Mouse (Mus musculus): ENCODE data around the gene Nudt3.

Gene Nudt3

DNA sequence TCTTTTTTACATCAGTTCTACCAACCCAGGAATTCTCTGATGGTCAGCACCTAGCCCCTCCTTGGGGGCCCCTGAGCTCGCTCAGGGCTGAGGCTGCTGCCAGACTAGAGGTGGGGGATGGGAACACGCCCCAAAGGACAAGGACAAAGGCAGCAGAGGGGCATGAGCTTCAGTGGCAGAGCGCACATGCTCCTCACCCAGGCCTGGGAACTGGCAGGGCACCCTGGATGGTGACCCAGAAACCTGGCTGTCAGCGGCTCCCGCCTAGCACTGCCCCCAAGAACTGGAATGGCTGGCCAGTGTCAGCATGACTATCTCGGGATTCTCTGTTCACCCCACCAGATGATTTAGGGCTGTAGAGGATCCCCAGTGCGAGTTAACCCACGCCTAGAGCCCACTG is 74.1 kb downstream of the Nudt3 start:
- no peak for DNase-seq (ENCODE audit: low spot score in 2 of 2)

DNA sequence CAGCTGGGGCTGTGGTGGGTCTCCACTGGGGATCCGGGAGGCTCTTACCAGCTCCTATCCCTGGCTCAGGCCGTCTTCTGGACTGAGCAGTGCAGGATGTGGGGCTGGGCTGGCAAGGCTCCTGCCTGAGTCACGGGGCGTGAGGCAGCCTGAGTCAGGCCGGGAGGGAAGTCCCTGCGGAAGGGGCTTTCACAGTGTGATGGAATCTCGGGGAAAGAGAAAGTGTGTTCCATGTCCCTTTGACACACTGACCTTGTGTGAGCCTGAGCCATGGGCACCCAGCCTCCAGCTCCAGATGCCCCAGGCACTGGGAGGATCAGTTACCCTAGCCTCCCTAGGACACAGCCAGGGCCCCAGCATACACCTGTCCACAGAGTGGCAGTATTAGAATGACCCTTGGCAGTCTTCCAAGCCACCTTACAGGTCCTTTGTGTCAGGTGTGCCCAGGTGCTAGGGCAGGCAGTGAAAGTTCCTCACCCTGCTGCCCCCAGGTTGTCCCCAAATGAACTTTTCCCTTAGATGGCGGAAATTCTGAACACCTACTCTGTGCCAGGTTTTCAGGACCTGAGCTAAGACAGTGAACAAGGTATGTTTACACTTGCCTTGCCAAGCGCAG is 75.9 kb downstream of the Nudt3 start:
- no peak for DNase-seq (ENCODE audit: low spot score in 2 of 2)

- DNase-seq (ENCODE audit: low spot score in 2 of 2), result no peak
These were observed 76.7 kb downstream of the Nudt3 start for GRCm38 (mm10) chr17:27546574-27547085.

DNA sequence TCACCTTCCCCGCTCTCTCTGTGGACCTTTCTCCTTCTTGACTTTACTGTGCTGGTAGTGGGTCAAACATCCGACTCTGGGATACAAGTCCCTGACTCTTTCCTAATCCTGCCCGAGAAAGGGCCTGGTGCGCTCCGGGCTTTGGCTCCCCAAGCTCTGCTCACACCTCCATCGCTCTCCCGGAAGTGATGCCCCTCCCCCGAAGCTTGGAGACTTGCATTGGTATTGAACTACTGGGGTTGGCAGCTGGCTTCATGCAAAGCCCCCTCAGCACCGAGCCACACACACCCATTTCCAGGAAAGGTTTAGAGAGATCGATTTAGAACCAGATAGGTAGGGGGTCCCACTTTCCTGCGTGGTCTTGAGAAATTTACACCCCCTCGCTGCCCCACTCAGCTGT is 77.3 kb downstream of the Nudt3 start:
- DNase-seq (ENCODE audit: low spot score in 2 of 2), result no peak

DNA sequence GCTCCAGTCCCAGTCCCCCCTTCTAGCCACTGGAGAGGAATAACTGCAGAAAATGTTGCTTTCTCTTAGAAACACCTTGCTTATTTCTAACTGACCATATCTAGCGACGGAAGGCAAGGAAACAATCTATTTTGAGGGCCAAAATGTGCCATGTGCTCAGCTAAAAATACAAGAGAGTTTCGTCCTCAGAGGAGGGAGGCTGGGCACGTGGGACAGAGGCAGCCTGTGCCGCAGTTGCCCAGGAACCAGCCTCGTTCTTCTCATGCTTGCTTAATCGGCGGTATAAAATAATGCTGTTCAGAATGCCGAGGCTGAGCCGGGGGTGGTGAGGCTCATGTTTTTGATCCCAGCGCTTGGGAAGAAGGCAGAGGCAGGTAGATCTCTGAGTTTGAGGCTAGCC is 78.7 kb downstream of the Nudt3 start:
- peak in 1 of 2 experiments; percentile 60 for DNase-seq (ENCODE audit: low spot score in 2 of 2)

GRCm38 (mm10) chr17:27541984-27542383 is 81.3 kb downstream of the Nudt3 start:
- no peak for DNase-seq (ENCODE audit: low spot score in 2 of 2)

GRCm38 (mm10) chr17:27541261-27541660 is 82.0 kb downstream of the Nudt3 start:
- no peak for DNase-seq (ENCODE audit: low spot score in 2 of 2)

DNA sequence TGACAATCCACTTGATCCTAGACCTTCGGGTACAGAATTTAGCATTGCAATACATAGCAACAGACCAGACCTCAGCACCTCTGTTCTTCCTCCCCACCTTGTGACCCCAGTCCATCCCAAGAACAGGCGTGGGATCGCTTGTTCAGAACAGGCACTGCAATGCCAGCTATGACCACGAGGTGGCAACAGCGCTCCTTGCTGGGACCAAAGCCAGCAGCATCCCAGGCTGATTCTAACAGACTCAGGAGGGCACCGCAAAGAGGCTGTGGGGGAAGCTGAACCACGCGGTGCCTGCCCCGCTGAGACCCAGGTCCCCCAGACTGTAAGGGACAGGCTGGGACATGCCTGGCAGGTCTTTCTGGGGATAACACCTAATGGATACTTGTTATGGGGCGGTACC is 88.6 kb downstream of the Nudt3 start:
- DNase-seq (ENCODE audit: low spot score in 2 of 2), result peak; percentile 92 to 95

DNA sequence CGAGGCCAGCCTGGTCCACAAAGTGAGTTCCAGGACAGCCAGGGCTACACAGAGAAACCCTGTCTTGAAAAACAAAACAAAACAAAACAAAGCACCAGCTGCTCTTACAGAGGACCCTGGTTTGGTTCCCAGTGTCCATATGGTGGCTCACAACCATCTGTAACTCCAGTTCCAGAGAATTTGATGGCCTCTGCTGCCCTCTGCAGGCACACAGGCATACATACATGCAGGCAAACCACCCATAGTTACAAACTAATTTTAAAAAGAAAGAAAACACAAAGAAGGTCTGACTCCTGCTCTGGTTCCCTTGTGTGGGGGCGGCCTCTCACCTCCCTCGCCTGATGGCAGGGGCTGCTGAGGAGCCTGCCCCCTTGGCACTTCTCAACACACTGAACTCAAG is 89.9 kb downstream of the Nudt3 start:
- no peak for DNase-seq (ENCODE audit: low spot score in 2 of 2)

GRCm38 (mm10) chr17:27532095-27532494 is 91.2 kb downstream of the Nudt3 start:
- no peak for DNase-seq (ENCODE audit: low spot score in 2 of 2)

Measured in right cerebral cortex, adult 2 months (tissue).